Mouse (Mus musculus): Measurements from ENCODE around the gene Ilf3. TPM values are rescaled to one million over a fixed set of nuclear protein-coding genes. Genes with fewer than 3 reads are reported as not detected.
"Not testable (repeated sequence)": the region's sequence is repeated elsewhere in the genome, so short reads cannot be mapped to it uniquely, and the experiment has no call there.

Ilf3 gene
- polyA plus RNA-seq (2014; fragmentation: Nextera tagmentation; extraction: Ambion mirVana) = 184 and 193 TPM in 2 replicates

DNA sequence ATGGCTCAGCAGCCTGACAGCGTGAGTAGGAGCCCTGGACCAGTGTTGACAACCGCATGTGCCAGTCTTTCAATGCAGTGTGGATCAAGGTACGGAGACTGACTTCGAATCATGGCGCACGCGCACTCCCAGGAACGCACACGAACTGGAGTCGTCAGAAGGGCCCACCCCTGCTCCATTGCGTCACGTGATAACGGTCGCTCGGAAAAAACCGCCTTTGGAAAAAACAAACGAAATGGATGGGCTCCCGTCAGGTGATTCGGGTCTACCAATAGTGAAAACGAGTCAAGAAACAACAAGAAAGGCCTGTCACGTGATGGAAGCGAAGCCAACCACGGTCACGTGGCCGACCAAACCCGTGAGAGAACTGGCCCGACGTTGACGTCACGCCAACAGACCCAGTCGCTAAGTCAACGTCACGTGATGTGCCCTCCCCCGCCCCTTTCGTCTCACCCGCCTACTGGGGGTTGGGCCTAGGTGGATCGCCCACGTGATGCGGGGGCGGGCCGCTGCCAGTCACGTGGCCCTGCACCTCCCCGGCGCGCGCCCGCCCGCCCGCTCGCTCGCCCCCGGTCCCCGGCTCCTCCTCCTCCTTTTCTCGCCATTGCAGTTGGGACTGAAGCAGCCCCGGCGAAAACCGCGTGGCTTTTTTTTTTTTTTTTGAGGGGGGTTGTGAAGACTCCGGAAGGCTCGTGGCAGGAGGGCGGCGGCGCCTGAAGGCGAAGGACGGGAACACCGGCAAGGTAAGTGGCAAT lies at the start of gene Ilf3:
Gene Ilf3 (plus strand): TSS at position 515 of the 755 bp plus-strand sequence.
- peak within 1 kb of the TSS; percentile 88 for H3K4me2 ChIP-seq (replicated peaks; ENCODE audit: low read depth, low read length)
- peak within 1 kb of the TSS; percentile 90 for H3K27ac ChIP-seq (ENCODE audit: low read length)
- H3K9ac ChIP-seq (replicated peaks; ENCODE audit: low read depth, low read length) = peak within 1 kb of the TSS; percentile 87
- H3K27me3 ChIP-seq (ENCODE audit: control insufficient read depth, insufficient read depth, low read length) = no peaks in the 10 kb centered on the region
- peak within 1 kb of the TSS; percentile 87 for H3K4me3 ChIP-seq (ENCODE audit: low read depth, low read length)
- peaks cover 19% of the 10 kb centered on the region; the same call in 1 of the 2 replicates for H3K4me1 ChIP-seq (ENCODE audit: control insufficient read depth, insufficient read depth, low read length)
- under 1% methylated on average over 58 of the region's 66 CpGs for WGBS
- no peaks in the 10 kb centered on the region for H3K9me3 ChIP-seq (ENCODE audit: control insufficient read depth, low read depth, low read length)
- H3K36me3 ChIP-seq (ENCODE audit: control insufficient read depth, insufficient read depth, low read length) = 0 out of 2 replicates have a peak, but pooled peaks cover 2% of the 10 kb centered on the region
- peak; percentile 94 for ATAC-seq (ENCODE audit: insufficient number of reproducible peaks, insufficient read depth, low FRiP score, low read depth)

DNA sequence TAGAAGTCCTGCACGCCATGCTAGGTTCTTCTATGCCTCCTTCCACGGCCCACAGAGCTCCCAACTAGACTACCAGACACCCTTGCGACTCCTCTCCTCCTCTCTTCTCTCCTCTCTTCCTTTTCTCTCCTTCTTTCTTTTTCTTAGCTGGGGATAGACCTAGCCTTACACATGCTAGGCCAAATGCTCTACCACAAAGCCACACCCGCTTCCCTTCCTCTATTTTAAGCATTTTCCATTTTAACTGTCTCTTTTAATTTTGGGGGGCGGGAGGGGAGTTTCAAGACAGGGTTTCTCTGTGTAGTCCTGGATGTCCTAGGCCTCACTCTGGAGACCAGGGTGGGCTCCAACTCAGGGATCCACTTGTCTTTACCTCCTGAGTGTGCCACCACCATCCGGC lies 48.9 kb upstream of the Ilf3 start:
- ATAC-seq (ENCODE audit: insufficient number of reproducible peaks, insufficient read depth, low FRiP score, low read depth) = no peak
- peaks cover 9% of the 10 kb centered on the region; the same call in 1 of the 2 replicates for H3K4me1 ChIP-seq (ENCODE audit: control insufficient read depth, insufficient read depth, low read length)
- H3K36me3 ChIP-seq (ENCODE audit: control insufficient read depth, insufficient read depth, low read length) = no peaks in the 10 kb centered on the region
- H3K9ac ChIP-seq (replicated peaks; ENCODE audit: low read depth, low read length) = no peak overlapping the region
- no peak overlapping the region for H3K4me3 ChIP-seq (ENCODE audit: low read depth, low read length)
- 90% methylated on average over 6 of the region's 6 CpGs for WGBS
- H3K27ac ChIP-seq (ENCODE audit: low read length) = no peak overlapping the region
- H3K9me3 ChIP-seq (ENCODE audit: control insufficient read depth, low read depth, low read length) = no peaks in the 10 kb centered on the region
- no peaks in the 10 kb centered on the region for H3K27me3 ChIP-seq (ENCODE audit: control insufficient read depth, insufficient read depth, low read length)
- H3K4me2 ChIP-seq (replicated peaks; ENCODE audit: low read depth, low read length) = no peak overlapping the region

DNA sequence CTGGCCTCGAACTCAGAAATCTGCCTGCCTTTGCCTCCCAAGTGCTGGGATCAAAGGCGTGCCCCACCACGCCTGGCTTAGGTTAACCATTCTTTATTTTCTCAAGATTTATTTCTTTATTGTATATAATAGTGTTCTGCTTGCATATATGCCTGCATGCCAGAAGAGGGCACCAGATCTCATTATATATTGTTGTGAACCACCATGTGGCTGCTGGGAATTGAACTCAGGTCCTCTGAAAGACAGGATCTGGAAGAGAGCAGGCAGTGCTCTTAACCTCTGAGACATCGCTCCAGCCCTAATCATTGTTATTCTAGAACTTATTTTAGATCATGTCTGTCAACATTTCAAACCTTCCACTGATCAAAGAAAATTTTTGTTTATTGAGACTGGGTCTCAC lies 48.2 kb upstream of the Ilf3 start:
- H3K4me3 ChIP-seq (ENCODE audit: low read depth, low read length) = no peak overlapping the region
- ATAC-seq (ENCODE audit: insufficient number of reproducible peaks, insufficient read depth, low FRiP score, low read depth) = no peak
- H3K9me3 ChIP-seq (ENCODE audit: control insufficient read depth, low read depth, low read length) = no peaks in the 10 kb centered on the region
- H3K27ac ChIP-seq (ENCODE audit: low read length) = no peak overlapping the region
- WGBS = 91% methylated on average over 4 of the region's 4 CpGs
- peaks cover 9% of the 10 kb centered on the region; the same call in 1 of the 2 replicates for H3K4me1 ChIP-seq (ENCODE audit: control insufficient read depth, insufficient read depth, low read length)
- H3K36me3 ChIP-seq (ENCODE audit: control insufficient read depth, insufficient read depth, low read length) = no peaks in the 10 kb centered on the region
- no peak overlapping the region for H3K9ac ChIP-seq (replicated peaks; ENCODE audit: low read depth, low read length)
- H3K27me3 ChIP-seq (ENCODE audit: control insufficient read depth, insufficient read depth, low read length) = no peaks in the 10 kb centered on the region
- H3K4me2 ChIP-seq (replicated peaks; ENCODE audit: low read depth, low read length) = no peak overlapping the region

DNA sequence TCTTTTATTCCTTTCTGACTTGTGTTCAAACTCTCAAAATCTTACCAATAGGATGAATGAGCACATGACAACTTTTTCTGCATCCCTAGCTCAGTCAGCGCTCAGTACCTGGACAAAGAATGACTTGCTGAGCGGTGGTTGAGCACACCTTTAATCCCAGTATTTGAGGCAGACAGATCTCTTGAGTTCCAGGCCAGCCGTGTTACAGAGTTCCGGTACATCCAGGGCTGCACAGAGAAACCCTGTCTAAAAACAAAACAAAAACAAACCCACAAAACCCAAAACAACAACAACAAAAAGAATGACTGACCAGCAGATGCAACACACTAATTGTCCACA lies 47.4 kb upstream of the Ilf3 start:
- peaks cover 9% of the 10 kb centered on the region; the same call in 1 of the 2 replicates for H3K4me1 ChIP-seq (ENCODE audit: control insufficient read depth, insufficient read depth, low read length)
- H3K9me3 ChIP-seq (ENCODE audit: control insufficient read depth, low read depth, low read length) = no peaks in the 10 kb centered on the region
- ATAC-seq (ENCODE audit: insufficient number of reproducible peaks, insufficient read depth, low FRiP score, low read depth) = no peak
- H3K36me3 ChIP-seq (ENCODE audit: control insufficient read depth, insufficient read depth, low read length) = no peaks in the 10 kb centered on the region
- no peak overlapping the region for H3K27ac ChIP-seq (ENCODE audit: low read length)
- peak overlapping the region; percentile 91 for H3K4me2 ChIP-seq (replicated peaks; ENCODE audit: low read depth, low read length)
- WGBS = 29% methylated on average over 4 of the region's 4 CpGs
- H3K4me3 ChIP-seq (ENCODE audit: low read depth, low read length) = peak overlapping the region; percentile 50
- no peaks in the 10 kb centered on the region for H3K27me3 ChIP-seq (ENCODE audit: control insufficient read depth, insufficient read depth, low read length)
- H3K9ac ChIP-seq (replicated peaks; ENCODE audit: low read depth, low read length) = peak overlapping the region; percentile 34

DNA sequence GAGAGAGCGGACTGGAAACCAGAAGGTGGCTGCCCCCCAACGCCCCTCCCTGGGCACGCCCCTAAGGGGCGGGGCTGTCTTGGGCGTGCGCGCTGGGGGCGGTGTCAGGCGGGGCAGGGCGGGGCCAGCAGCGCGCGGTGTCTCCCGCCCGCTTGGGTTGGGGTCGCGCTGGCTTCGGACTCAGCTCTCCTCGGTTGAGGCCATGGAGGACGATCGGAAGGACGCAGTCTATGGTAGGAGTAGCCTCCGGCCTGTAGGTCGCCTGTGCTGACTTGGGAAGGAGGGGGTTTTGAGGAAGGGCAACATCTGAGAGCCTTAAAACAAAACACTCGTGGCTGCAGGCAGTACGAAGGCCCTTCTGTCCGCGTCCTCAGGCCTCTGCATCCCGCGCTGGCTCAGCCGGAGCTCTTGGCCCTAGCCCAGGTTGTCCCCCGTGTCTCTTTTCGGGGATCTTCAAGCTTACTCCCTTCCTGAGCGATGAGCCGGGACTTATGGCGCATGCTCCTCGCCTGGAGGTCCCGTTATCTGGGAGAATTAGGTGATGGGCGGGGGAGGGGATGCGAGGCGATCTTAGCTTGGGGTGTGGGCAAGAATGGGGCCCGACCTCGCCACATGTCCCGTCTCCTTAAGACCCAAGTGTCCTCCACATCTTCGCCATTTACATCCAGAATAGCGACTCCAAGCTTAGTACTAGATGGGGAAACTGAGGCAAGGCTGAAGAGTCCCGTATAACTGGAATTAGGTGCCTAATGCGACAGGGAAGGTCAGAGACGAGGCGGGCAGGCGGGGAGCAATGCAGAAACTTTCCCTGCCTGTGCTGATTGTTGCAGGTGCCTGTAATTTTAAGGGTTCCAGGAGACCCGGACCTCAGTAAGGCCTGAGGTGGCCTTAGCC lies 46.8 kb upstream of the Ilf3 start, which contains the start of gene Slc44a2:
Gene Slc44a2 (plus strand): TSS at position 80 of the 894 bp plus-strand sequence.
- Histone ChIP-seq H3K4me3 (ENCODE audit: low read depth, low read length) (peak within 1 kb of the TSS; percentile 50), H3K9me3 (ENCODE audit: control insufficient read depth, low read depth, low read length) (no peaks in the 10 kb centered on the region), H3K27ac (ENCODE audit: low read length) (peak within 1 kb of the TSS; percentile 0; the same call in 1 of the 2 replicates), H3K36me3 (ENCODE audit: control insufficient read depth, insufficient read depth, low read length) (no peaks in the 10 kb centered on the region), H3K9ac (replicated peaks; ENCODE audit: low read depth, low read length) (peak within 1 kb of the TSS; percentile 34), H3K4me1 (ENCODE audit: control insufficient read depth, insufficient read depth, low read length) (peaks cover 9% of the 10 kb centered on the region; the same call in 1 of the 2 replicates), H3K4me2 (replicated peaks; ENCODE audit: low read depth, low read length) (peak within 1 kb of the TSS; percentile 91), H3K27me3 (ENCODE audit: control insufficient read depth, insufficient read depth, low read length) (no peaks in the 10 kb centered on the region)
- WGBS = 2% methylated on average over 52 of the region's 52 CpGs
- peak; percentile 90 for ATAC-seq (ENCODE audit: insufficient number of reproducible peaks, insufficient read depth, low FRiP score, low read depth)

DNA sequence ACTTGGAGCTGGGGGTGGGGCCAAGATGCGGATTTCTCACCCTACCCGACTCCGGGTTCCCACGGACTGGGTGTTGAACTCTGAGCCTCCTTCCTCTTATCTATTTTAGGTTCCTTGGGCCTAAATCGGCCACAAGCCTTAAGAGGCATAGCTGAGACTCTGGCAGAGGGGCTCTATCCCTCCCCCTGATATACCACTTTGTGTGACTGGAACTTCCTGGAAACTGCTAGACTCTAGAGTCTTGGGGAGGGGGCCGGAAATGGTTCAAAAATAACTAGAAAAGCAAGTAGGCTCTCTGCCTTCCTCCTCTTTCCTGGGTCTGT lies 46.2 kb upstream of the Ilf3 start:
- peaks cover 9% of the 10 kb centered on the region; the same call in 1 of the 2 replicates for H3K4me1 ChIP-seq (ENCODE audit: control insufficient read depth, insufficient read depth, low read length)
- H3K4me2 ChIP-seq (replicated peaks; ENCODE audit: low read depth, low read length) = peak overlapping the region; percentile 91
- peak overlapping the region; percentile 34 for H3K9ac ChIP-seq (replicated peaks; ENCODE audit: low read depth, low read length)
- H3K4me3 ChIP-seq (ENCODE audit: low read depth, low read length) = peak overlapping the region; percentile 50
- no peak overlapping the region; the same call in 1 of the 2 replicates for H3K27ac ChIP-seq (ENCODE audit: low read length)
- no peaks in the 10 kb centered on the region for H3K27me3 ChIP-seq (ENCODE audit: control insufficient read depth, insufficient read depth, low read length)
- H3K36me3 ChIP-seq (ENCODE audit: control insufficient read depth, insufficient read depth, low read length) = no peaks in the 10 kb centered on the region
- 10% methylated on average over 6 of the region's 6 CpGs for WGBS
- H3K9me3 ChIP-seq (ENCODE audit: control insufficient read depth, low read depth, low read length) = no peaks in the 10 kb centered on the region
- ATAC-seq (ENCODE audit: insufficient number of reproducible peaks, insufficient read depth, low FRiP score, low read depth) = no peak

DNA sequence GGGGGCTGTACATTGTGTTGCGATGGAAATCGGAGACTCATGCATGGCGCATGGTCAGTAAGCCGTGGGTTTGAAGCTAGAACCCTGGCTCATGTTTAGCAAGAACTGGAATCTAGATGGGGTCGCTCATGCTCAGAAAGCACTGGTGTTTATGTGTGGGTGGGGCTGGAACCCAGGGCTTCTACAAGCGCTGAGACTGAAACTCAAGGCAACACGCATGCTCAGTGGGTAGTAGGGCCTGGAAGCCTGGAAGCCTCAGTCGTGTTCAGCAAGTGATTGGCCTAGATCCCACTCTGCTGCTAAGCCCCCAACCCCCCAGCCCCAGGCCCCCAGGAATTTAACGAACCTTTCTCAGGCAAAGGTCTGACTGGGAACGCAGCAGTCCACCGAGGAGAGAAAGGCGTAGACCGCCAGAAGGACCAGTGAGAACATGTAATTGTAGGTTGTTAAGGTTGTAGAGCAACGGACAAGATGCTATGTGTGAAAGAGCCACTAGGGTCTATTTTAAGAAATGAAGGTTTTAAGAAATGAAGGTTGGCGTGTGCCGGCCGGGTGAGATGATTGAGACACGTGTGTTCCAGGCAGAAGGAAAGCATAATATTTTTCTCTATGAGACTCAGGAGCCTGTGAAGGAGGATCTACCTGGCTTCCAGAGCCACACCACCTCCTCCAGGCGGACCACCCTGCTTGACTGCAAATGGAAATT lies 45.3 kb upstream of the Ilf3 start:
- no peak overlapping the region for H3K27ac ChIP-seq (ENCODE audit: low read length)
- no peak overlapping the region; the same call in 1 of the 2 replicates for H3K4me2 ChIP-seq (replicated peaks; ENCODE audit: low read depth, low read length)
- ATAC-seq (ENCODE audit: insufficient number of reproducible peaks, insufficient read depth, low FRiP score, low read depth) = no peak
- H3K4me1 ChIP-seq (ENCODE audit: control insufficient read depth, insufficient read depth, low read length) = peaks cover 9% of the 10 kb centered on the region; the same call in 1 of the 2 replicates
- WGBS = 85% methylated on average over 19 of the region's 19 CpGs
- 0 out of 2 replicates have a peak overlapping the region, but pooled peaks have one; percentile 50 for H3K4me3 ChIP-seq (ENCODE audit: low read depth, low read length)
- H3K9ac ChIP-seq (replicated peaks; ENCODE audit: low read depth, low read length) = no peak overlapping the region
- no peaks in the 10 kb centered on the region for H3K36me3 ChIP-seq (ENCODE audit: control insufficient read depth, insufficient read depth, low read length)
- H3K9me3 ChIP-seq (ENCODE audit: control insufficient read depth, low read depth, low read length) = no peaks in the 10 kb centered on the region
- H3K27me3 ChIP-seq (ENCODE audit: control insufficient read depth, insufficient read depth, low read length) = no peaks in the 10 kb centered on the region

DNA sequence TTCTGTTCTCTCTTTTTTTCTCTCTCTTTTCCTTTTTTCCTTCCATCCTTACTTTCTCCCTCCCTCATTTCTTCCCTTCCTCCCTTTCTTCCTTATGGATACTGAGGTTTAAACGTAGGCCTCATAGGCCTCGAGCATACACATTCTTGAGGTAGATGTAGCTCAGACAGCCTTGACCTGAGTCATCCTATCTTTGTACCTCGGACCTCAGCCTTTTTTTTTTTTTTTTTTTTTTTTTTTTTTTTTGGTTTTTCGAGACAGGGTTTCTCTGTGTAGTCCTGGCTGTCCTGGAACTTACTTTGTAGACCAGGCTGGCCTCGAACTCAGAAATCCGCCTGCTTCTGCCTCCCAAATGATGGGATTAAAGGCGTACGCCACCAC lies 44.8 kb upstream of the Ilf3 start:
- H3K4me1 ChIP-seq (ENCODE audit: control insufficient read depth, insufficient read depth, low read length); H3K9me3 ChIP-seq (ENCODE audit: control insufficient read depth, low read depth, low read length); ATAC-seq (ENCODE audit: insufficient number of reproducible peaks, insufficient read depth, low FRiP score, low read depth); H3K36me3 ChIP-seq (ENCODE audit: control insufficient read depth, insufficient read depth, low read length); H3K27me3 ChIP-seq (ENCODE audit: control insufficient read depth, insufficient read depth, low read length); H3K4me2 ChIP-seq (replicated peaks; ENCODE audit: low read depth, low read length); H3K27ac ChIP-seq (ENCODE audit: low read length); H3K4me3 ChIP-seq (ENCODE audit: low read depth, low read length); H3K9ac ChIP-seq (replicated peaks; ENCODE audit: low read depth, low read length): not testable (repeated sequence)
- WGBS = 88% methylated on average over 7 of the region's 8 CpGs

Measured in stomach, embryonic 14.5 days (tissue).